Mouse (Mus musculus): Measurements from ENCODE around the gene Dnajc11. TPM values are rescaled to one million over a fixed set of nuclear protein-coding genes. Genes with fewer than 3 reads are reported as not detected.

Dnajc11 gene
- total and polyA plus RNA-seq, 2 experiments from 2014 or later, result 64.1 to 108 TPM

GRCm38 (mm10) chr4:151905621-151906020 is 27.9 kb upstream of the Dnajc11 start:
- H3K27ac ChIP-seq, result no peak overlapping the region
- no peaks in the 10 kb centered on the region for H3K36me3 ChIP-seq (ENCODE audit: insufficient read depth, low read length)
- H3K4me2 ChIP-seq (ENCODE audit: low read depth, low read length), result no peak overlapping the region
- ATAC-seq (no peak), DNase-seq (ENCODE audit: low spot score) (no peak)
- 83% methylated on average over 4 of the region's 4 CpGs for WGBS
- H3K9ac ChIP-seq (replicated peaks; ENCODE audit: low read length), result no peak overlapping the region
- no peak overlapping the region for H3K4me3 ChIP-seq (ENCODE audit: low read length)
- no peaks in the 10 kb centered on the region for H3K4me1 ChIP-seq (ENCODE audit: insufficient read depth, low read length)
- TF ChIP-seq CTCF (IDR thresholded peaks at IDR 0.05; ENCODE audit: low read depth), result no peak
- H3K9me3 ChIP-seq (ENCODE audit: low read length), result no peaks in the 10 kb centered on the region
- no peaks in the 10 kb centered on the region for H3K27me3 ChIP-seq (ENCODE audit: insufficient read depth, low read length)

GRCm38 (mm10) chr4:151907577-151908343 is 25.7 kb upstream of the Dnajc11 start:
- WGBS, result 71% methylated on average over 26 of the region's 26 CpGs
- DNase-seq (ENCODE audit: low spot score), result no peak
- ATAC-seq, result no peak

GRCm38 (mm10) chr4:151908809-151909208 is 24.7 kb upstream of the Dnajc11 start:
- Histone ChIP-seq H3K9me3 (ENCODE audit: low read length) (no peaks in the 10 kb centered on the region), H3K4me2 (ENCODE audit: low read depth, low read length) (no peak overlapping the region), H3K9ac (replicated peaks; ENCODE audit: low read length) (no peak overlapping the region), H3K4me3 (ENCODE audit: low read length) (no peak overlapping the region), H3K36me3 (ENCODE audit: insufficient read depth, low read length) (no peaks in the 10 kb centered on the region), H3K4me1 (ENCODE audit: insufficient read depth, low read length) (no peaks in the 10 kb centered on the region), H3K27ac (no peak overlapping the region), H3K27me3 (ENCODE audit: insufficient read depth, low read length) (no peaks in the 10 kb centered on the region)
- DNase-seq (ENCODE audit: low spot score), result no peak
- ATAC-seq, result no peak
- TF ChIP-seq CTCF (IDR thresholded peaks at IDR 0.05; ENCODE audit: low read depth), result no peak
- WGBS, result 77% methylated on average over 8 of the region's 8 CpGs

More at GRCm38 (mm10) chr4:151907577-151908343, 25.7 kb upstream of the Dnajc11 start:
- Histone ChIP-seq H3K27me3 (ENCODE audit: insufficient read depth, low read length) (no peaks in the 10 kb centered on the region), H3K4me1 (ENCODE audit: insufficient read depth, low read length) (no peaks in the 10 kb centered on the region), H3K9me3 (ENCODE audit: low read length) (no peaks in the 10 kb centered on the region), H3K36me3 (ENCODE audit: insufficient read depth, low read length) (no peaks in the 10 kb centered on the region), H3K27ac (no peak overlapping the region), H3K4me3 (ENCODE audit: low read length) (no peak overlapping the region), H3K4me2 (ENCODE audit: low read depth, low read length) (no peak overlapping the region), H3K9ac (replicated peaks; ENCODE audit: low read length) (no peak overlapping the region)
- no peak for TF ChIP-seq CTCF (IDR thresholded peaks at IDR 0.05; ENCODE audit: low read depth)

- H3K36me3 ChIP-seq (ENCODE audit: insufficient read depth, low read length), result no peaks in the 10 kb centered on the region
- DNase-seq (ENCODE audit: low spot score), result peak; percentile 43
- no peak overlapping the region for H3K4me3 ChIP-seq (ENCODE audit: low read length)
- H3K9ac ChIP-seq (replicated peaks; ENCODE audit: low read length), result no peak overlapping the region
- H3K9me3 ChIP-seq (ENCODE audit: low read length), result no peaks in the 10 kb centered on the region
- WGBS, result 41% methylated on average over 11 of the region's 11 CpGs
- TF ChIP-seq CTCF (IDR thresholded peaks at IDR 0.05; ENCODE audit: low read depth), result no peak
- no peaks in the 10 kb centered on the region for H3K4me1 ChIP-seq (ENCODE audit: insufficient read depth, low read length)
- no peaks in the 10 kb centered on the region for H3K27me3 ChIP-seq (ENCODE audit: insufficient read depth, low read length)
- H3K4me2 ChIP-seq (ENCODE audit: low read depth, low read length), result 0 out of 2 replicates have a peak overlapping the region, but pooled peaks have one; percentile 10
- peak; percentile 55; the same call in 1 of the 2 replicates for ATAC-seq
- no peak overlapping the region for H3K27ac ChIP-seq
Measured at GRCm38 (mm10) chr4:151916271-151916670, 17.2 kb upstream of the Dnajc11 start.

- ATAC-seq, result no peak
Measured at GRCm38 (mm10) chr4:151919135-151919840, 14.2 kb upstream of the Dnajc11 start.

GRCm38 (mm10) chr4:151919900-151920643 is 13.4 kb upstream of the Dnajc11 start:
- H3K27me3 ChIP-seq (ENCODE audit: insufficient read depth, low read length), result no peaks in the 10 kb centered on the region
- TF ChIP-seq CTCF (IDR thresholded peaks at IDR 0.05; ENCODE audit: low read depth), result peak; percentile 85
- ATAC-seq (peak; percentile 51; the same call in 1 of the 2 replicates), DNase-seq (ENCODE audit: low spot score) (peak; percentile 86)
- no peaks in the 10 kb centered on the region for H3K36me3 ChIP-seq (ENCODE audit: insufficient read depth, low read length)
- no peak overlapping the region for H3K4me3 ChIP-seq (ENCODE audit: low read length)
- no peaks in the 10 kb centered on the region for H3K4me1 ChIP-seq (ENCODE audit: insufficient read depth, low read length)
- no peak overlapping the region for H3K9ac ChIP-seq (replicated peaks; ENCODE audit: low read length)
- H3K9me3 ChIP-seq (ENCODE audit: low read length), result no peaks in the 10 kb centered on the region
- 25% methylated on average over 16 of the region's 16 CpGs for WGBS
- H3K27ac ChIP-seq, result no peak overlapping the region
- H3K4me2 ChIP-seq (ENCODE audit: low read depth, low read length), result peak overlapping the region; percentile 37

More at GRCm38 (mm10) chr4:151919135-151919840, 14.2 kb upstream of the Dnajc11 start:
- DNase-seq (ENCODE audit: low spot score), result no peak
- Histone ChIP-seq H3K36me3 (ENCODE audit: insufficient read depth, low read length) (no peaks in the 10 kb centered on the region), H3K4me2 (ENCODE audit: low read depth, low read length) (no peak overlapping the region), H3K4me3 (ENCODE audit: low read length) (no peak overlapping the region), H3K27ac (no peak overlapping the region), H3K9ac (replicated peaks; ENCODE audit: low read length) (no peak overlapping the region), H3K9me3 (ENCODE audit: low read length) (no peaks in the 10 kb centered on the region), H3K4me1 (ENCODE audit: insufficient read depth, low read length) (no peaks in the 10 kb centered on the region), H3K27me3 (ENCODE audit: insufficient read depth, low read length) (no peaks in the 10 kb centered on the region)
- 64% methylated on average over 20 of the region's 20 CpGs for WGBS
- no peak for TF ChIP-seq CTCF (IDR thresholded peaks at IDR 0.05; ENCODE audit: low read depth)
